Mouse (Mus musculus) E14TG2a.4 (cell line): ENCODE data around the gene Gm17190.

Experiments used
- CTCF ChIP-seq: conservative IDR thresholded peaks from 2 replicates; pipeline ENCODE4 v1.5.1; 2014; ENCODE audit warnings: low read length
- NANOG ChIP-seq: IDR thresholded peaks from 2 replicates; pipeline ENCODE4 v1.6.1; 2014; ENCODE audit warnings: borderline replicate concordance, low read length, mixed read lengths
- POU5F1 ChIP-seq: IDR thresholded peaks from 2 replicates; pipeline ENCODE4 v1.6.1; 2014; ENCODE audit warnings: low read length, borderline replicate concordance

DNA sequence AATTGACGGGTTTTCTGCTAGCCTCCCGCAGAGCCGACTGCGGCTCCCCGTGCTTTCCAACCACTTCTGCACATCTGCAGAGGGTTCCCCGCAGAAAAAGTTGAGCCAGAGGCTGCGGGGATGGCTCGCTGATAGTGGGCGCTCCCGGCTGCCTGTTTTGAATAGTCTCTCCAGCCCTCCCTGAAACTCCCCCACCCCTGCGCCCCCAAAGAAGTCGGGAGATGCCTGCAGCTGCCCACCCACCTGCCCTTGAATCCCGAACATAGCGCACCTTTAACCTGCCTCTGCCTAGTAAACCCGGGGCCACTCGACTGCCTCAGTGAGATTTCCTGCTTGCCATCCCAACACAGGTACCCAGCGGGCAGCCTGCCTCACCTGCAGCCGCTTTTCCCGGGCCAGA lies 50.1 kb downstream of the Gm17190 start:
- no peak for TF ChIP-seq CTCF
- no peak for TF ChIP-seq NANOG
- no peak for TF ChIP-seq POU5F1
